Mouse (Mus musculus) lung, postnatal 14 days (tissue): ENCODE data around the gene Sec63.
A peak's percentile ranks its signal among the peaks of the same experiment; 100 is the strongest.

Experiments
- DNase-seq: peaks from one replicate; pipeline ENCODE4 v3.0.0; 2021

The Sec63 gene

DNA sequence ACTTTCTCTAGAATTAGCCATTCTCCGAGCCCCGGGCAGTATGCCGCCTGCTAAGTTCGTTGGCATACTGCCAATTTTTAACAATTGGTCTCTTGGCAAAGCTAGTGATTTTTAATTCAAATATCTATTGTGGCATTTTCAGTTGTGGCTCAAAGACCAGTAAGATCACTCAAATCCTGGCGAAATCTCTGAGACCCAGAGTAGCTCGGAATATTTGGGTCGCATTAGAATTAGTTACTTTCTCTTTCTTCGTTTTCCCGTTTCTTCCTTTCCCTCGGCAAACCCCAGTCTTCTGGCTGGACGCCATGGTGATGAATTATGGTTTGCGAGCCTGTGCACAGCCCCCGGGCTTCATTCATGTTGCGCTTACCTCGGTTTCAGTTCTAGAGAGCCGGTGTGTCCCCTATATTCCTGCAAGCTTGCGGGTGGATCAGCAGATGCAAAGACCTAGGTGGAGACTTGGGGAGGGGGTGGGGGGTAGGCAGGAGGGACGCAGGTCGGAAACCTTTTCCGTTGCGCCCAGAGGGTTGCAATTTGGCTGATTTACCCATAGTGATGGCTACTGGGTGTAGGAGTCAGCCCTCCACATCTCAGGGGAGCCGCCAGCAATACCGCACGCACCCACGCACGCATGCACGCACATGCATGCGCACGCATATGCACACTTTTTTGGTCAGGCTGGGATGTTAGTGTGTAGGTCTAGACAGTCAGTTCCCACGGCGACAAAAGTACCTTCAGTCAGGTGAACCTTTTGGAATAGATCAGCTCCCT lies 102.5 kb downstream of the Sec63 start:
- DNase-seq, result peak; percentile 60

DNA sequence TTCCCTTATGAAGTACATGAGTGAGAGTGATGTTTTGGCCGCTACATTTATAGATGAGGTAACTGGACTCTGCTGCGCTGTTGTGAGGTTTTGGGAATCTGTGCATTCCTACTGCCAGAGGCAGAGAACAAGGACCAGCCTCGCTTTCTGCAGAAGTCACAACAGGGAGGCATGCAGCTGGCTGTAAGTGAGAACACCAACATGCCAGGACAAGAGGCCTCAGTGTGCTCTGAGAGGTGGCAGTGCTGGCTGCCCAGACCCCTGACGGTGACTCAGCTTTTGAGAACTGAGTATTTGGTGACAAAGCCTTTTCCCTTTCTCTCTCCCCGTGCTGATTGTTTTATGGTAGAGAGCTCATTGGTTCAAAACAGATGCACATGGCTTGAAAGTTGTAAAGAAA lies 103.4 kb downstream of the Sec63 start:
- DNase-seq, result no peak

DNA sequence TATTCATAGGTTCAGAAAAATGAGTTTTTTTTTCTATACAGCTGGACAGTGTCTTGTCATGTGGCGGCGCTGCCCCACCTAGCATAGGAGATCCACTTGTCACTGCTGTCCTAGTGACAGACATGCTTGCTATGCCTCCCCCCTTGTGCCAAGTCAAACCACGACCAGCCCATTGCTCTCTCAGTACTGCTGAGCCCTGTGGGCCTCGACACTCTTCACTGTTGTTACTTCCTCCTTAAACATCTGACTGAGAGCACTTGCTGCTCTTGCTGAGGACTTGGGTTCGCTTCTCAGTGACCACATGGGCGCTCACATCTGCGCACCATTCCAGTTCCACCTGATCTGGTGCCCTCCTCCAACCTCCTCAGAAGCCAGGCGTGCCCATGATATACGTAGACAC lies 107.1 kb downstream of the Sec63 start:
- no peak for DNase-seq

DNA sequence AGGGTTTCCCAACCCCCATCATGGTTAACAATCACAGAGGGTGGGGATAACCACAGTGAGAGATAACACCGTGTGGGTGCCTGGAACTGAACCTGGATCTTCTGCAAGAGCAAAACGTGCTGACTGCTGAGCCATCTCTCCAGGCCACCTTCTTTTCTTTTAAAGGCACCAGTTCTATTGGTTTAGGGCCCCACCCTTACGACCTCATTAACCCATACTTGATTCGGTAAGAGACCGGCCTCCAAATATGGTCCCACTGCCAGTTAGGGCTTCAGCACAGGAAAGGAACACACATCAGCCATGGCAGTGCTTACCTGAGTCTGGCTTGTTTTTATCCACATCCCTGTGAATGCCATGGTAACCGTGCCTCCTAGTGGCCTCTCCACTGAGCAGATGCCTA lies 108.2 kb downstream of the Sec63 start:
- no peak for DNase-seq

DNA sequence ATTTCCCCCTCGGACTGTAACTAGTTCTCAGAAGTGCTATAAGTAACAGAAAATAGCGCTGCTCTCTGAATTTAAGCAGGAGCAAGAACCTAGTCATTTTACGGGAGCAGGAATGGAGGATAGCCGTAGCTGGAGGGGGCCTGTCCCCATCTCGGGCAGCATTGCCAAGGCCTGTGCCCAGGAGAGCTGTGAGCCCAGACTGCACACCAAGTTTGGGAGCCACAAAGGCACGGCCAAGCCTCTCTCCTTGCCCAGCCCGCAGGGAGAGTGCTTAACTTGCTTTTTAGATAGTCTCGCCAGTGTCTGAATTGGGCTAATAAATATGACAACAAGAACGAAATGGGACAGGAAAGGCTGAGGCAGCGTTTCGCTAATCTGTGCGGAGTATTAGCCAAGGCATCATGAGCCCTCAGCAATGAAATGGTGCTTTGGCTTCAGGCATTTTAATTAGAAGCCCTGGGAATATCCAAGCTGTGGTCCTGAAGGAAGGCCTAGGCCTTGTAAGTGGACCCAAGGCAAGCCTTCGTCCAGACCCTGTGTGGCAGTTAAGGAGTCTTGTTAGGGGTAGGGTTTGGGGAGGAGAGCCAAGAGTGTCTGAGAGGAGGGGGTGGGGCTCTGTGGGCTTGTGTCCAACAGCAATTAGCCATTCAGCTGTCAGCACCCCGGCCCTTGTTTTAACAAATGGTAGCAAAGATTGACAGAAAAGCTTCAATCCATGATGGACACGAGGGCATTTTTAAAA lies 111.1 kb downstream of the Sec63 start:
- no peak for DNase-seq

DNA sequence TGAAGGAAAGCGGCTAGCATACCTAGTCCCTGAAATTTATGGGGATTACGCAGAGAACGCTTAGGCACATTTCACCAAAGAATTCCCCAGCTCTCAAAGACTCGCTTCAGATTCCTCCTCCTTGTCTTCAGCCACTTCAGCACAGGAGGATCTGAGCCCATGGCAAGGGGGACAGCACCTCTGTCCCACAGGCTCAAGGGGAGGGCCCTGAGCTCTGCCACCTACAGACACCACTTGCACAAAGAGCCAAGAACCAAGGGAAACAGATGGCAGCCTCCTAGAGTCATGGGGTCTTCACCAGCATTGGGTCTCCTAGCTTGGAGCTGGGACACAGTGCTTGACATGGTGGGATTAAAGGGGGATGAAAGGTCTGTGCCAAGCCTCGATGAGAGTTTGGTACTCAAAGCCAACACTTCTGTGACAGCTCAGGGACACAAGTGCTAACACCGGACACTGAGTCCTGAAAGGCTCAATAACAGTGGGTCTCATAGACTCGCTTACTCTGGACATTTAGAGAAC lies 111.8 kb downstream of the Sec63 start:
- no peak for DNase-seq

DNA sequence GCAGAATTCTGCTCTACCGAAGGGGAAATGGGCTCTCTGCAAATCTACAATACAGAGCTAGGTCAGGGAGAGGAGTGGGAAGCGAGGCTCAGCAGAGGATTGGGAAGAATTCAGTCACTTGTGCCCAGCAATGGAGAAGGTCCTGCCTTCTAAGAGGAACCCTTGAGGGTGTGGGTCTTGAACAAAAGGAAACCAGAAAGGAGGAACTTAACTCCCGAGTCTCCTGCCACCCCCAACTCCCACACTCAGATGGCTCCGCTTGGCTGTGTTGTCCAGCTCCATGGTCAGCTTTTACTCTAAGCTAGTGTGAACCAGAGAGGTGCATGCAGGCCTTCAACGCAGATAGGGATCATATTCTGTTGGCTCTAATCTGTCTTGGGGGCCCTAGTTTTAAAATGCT lies 114.9 kb downstream of the Sec63 start:
- no peak for DNase-seq

DNA sequence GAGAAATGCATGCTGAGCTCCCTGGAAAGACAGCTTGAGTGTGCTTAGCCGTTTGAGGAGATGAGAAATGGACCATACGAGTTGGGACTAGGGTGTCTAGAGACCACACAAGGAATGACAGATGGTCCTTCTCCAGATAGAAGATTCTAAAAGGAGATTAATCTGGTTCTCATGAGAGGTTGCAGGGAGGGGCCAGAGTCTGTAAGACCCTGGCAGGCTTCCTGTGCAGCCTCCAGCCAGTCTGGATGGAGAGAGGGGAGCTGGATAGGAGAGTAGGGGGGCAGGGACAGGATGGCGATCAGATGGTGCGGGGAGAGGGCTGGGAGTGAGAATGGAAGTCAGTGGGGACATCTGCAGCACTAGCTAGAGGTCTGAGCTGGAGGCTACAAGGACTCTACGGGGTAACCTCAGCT lies 118.0 kb downstream of the Sec63 start:
- DNase-seq, result no peak

DNA sequence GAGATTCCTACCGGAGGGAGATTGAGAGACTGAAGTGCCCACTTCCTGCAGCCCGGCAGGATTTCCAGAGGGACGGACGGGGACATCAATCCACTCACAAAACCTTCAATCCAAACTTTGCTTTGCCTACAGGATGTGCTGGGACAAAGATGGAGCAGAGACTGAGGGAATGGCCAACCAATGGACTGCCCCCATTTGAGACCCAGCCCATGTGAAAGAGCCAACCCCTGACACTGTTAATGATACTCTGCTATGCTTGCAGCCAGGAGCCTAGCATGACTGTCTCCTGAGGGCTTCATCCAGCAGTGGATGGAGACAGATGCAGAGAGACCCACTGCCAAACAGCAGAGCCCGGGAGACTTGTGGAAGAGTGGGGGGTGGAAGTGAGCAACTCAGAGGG lies 118.4 kb downstream of the Sec63 start:
- no peak for DNase-seq
